Mouse (Mus musculus) E14TG2a.4 (cell line): ENCODE measurements around the gene Smox.

Experiments used
- CTCF ChIP-seq: conservative IDR thresholded peaks from 2 replicates; pipeline ENCODE4 v1.5.1; 2014; ENCODE audit warnings: low read length
- NANOG ChIP-seq: IDR thresholded peaks from 2 replicates; pipeline ENCODE4 v1.6.1; 2014; ENCODE audit warnings: borderline replicate concordance, low read length, mixed read lengths
- POU5F1 ChIP-seq: IDR thresholded peaks from 2 replicates; pipeline ENCODE4 v1.6.1; 2014; ENCODE audit warnings: low read length, borderline replicate concordance

GRCm38 (mm10) chr2:131542531-131542930 is 51.2 kb downstream of the Smox start:
- no peak; the same call in 1 of the 2 replicates for TF ChIP-seq CTCF
- no peak for TF ChIP-seq POU5F1
- TF ChIP-seq NANOG, result no peak
